In genomic region chr11:120351250-120352092, GRCm38 (mm10) we compare ENCODE assay signal across 8 mouse cellular contexts. TPM values are rescaled to one million over a fixed set of nuclear protein-coding genes. Genes with fewer than 3 reads are reported as not detected.
A peak's percentile ranks its signal among the peaks of the same experiment; 100 is the strongest.
DNase-seq lines count a peak whose midpoint lies in the region; ATAC-seq and TF ChIP-seq lines count a peak whose summit lies in the region.

No protein-coding gene starts in this region.

- H3K27ac ChIP-seq in heart, embryonic 10.5 days, result peak overlapping the region; percentile 100
- H3K27ac ChIP-seq in forebrain, embryonic 11.5 days (ENCODE audit: low read depth, low read length), result peak overlapping the region; percentile 99; the same call in 1 of the 2 replicates
- peak overlapping the region; percentile 99 for H3K27ac ChIP-seq in intestine, postnatal 0 days (ENCODE audit: low read depth, low read length)
- H3K27ac ChIP-seq in midbrain, embryonic 11.5 days (ENCODE audit: low read depth, low read length), result no peak overlapping the region

- peak overlapping the region; percentile 89 for H3K4me2 ChIP-seq in forebrain, embryonic 11.5 days (ENCODE audit: low read depth, low read length, severe bottlenecking)
- H3K4me2 ChIP-seq in intestine, postnatal 0 days (replicated peaks; ENCODE audit: low read depth), result peak overlapping the region; percentile 80; the same call in 1 of the 2 replicates
- H3K4me2 ChIP-seq in midbrain, embryonic 11.5 days, result no peak overlapping the region

- intact Hi-C loops in heart, postnatal 10 days (cut with DNase I), result loop anchor here (2.0 to 5.0 kb wide), 3 partner anchors 17 to 71 kb away; no protein-coding TSS in a partner anchor

- no peak for TF ChIP-seq CTCF in intestine, postnatal 0 days (IDR thresholded peaks at IDR 0.05; ENCODE audit: low read depth)

- peak overlapping the region; percentile 100; the same call in 1 of the 2 replicates for H3K9ac ChIP-seq in forebrain, embryonic 11.5 days (ENCODE audit: low read length)
- no peak overlapping the region for H3K9ac ChIP-seq in intestine, postnatal 0 days (ENCODE audit: low read depth, low read length)
- H3K9ac ChIP-seq in midbrain, embryonic 11.5 days (ENCODE audit: low read length), result no peak overlapping the region; the same call in 1 of the 2 replicates

- H3K9me3 ChIP-seq in heart, embryonic 10.5 days, result no peaks in the 10 kb centered on the region
- H3K9me3 ChIP-seq in forebrain, embryonic 11.5 days (ENCODE audit: control insufficient read depth, low read length), result no peaks in the 10 kb centered on the region
- no peaks in the 10 kb centered on the region for H3K9me3 ChIP-seq in intestine, postnatal 0 days (ENCODE audit: control insufficient read depth)
- H3K9me3 ChIP-seq in midbrain, embryonic 11.5 days (ENCODE audit: control insufficient read depth, low read length), result no peaks in the 10 kb centered on the region

- H3K36me3 ChIP-seq in heart, embryonic 10.5 days, result peaks cover 7% of the 10 kb centered on the region
- H3K36me3 ChIP-seq in forebrain, embryonic 11.5 days (ENCODE audit: control insufficient read depth, insufficient read depth, low read length), result no peaks in the 10 kb centered on the region; the same call in 1 of the 2 replicates
- peaks cover 3% of the 10 kb centered on the region; the same call in 1 of the 2 replicates for H3K36me3 ChIP-seq in intestine, postnatal 0 days (ENCODE audit: control insufficient read depth, insufficient read depth)
- H3K36me3 ChIP-seq in midbrain, embryonic 11.5 days (ENCODE audit: control insufficient read depth, insufficient read depth, low read length), result peaks cover 3% of the 10 kb centered on the region; the same call in 1 of the 2 replicates

- H3K4me1 ChIP-seq in heart, embryonic 10.5 days, result peaks cover 64% of the 10 kb centered on the region
- peaks cover 13% of the 10 kb centered on the region for H3K4me1 ChIP-seq in forebrain, embryonic 11.5 days (replicated peaks; ENCODE audit: control insufficient read depth, insufficient read depth, low read length)
- no peaks in the 10 kb centered on the region; the same call in 1 of the 2 replicates for H3K4me1 ChIP-seq in intestine, postnatal 0 days (replicated peaks; ENCODE audit: control insufficient read depth, insufficient read depth, low read length)
- H3K4me1 ChIP-seq in midbrain, embryonic 11.5 days (ENCODE audit: control insufficient read depth, insufficient read depth, low read length), result peaks cover 19% of the 10 kb centered on the region

- peak; percentile 74 for DNase-seq in heart, embryonic 10.5 days (ENCODE audit: low spot score)
- no peak for DNase-seq in heart, postnatal 10 days
- peak; percentile 33 for DNase-seq in ES-CJ7 (ENCODE audit: low read depth, low spot score)
- DNase-seq in forebrain, embryonic 11.5 days (ENCODE audit: low spot score), result peak; percentile 50
- peak; percentile 85 for DNase-seq in midbrain, embryonic 11.5 days (ENCODE audit: low spot score, missing footprints)
- no peak for DNase-seq in spleen, adult 18-20 months

- peak overlapping the region; percentile 95 for H3K4me3 ChIP-seq in heart, embryonic 10.5 days
- no peak overlapping the region for H3K4me3 ChIP-seq in forebrain, embryonic 11.5 days (ENCODE audit: low read depth, low read length)
- H3K4me3 ChIP-seq in intestine, postnatal 0 days (ENCODE audit: low read depth, low read length), result no peak overlapping the region
- H3K4me3 ChIP-seq in midbrain, embryonic 11.5 days (ENCODE audit: low read depth, low read length), result no peak overlapping the region

- H3K27me3 ChIP-seq in heart, embryonic 10.5 days (ENCODE audit: insufficient read depth, poor library complexity, severe bottlenecking), result no peaks in the 10 kb centered on the region
- H3K27me3 ChIP-seq in forebrain, embryonic 11.5 days (ENCODE audit: control insufficient read depth, insufficient read depth, low read length), result no peaks in the 10 kb centered on the region
- no peaks in the 10 kb centered on the region for H3K27me3 ChIP-seq in intestine, postnatal 0 days (replicated peaks; ENCODE audit: control insufficient read depth, insufficient read depth, low read length)
- no peaks in the 10 kb centered on the region; the same call in 1 of the 2 replicates for H3K27me3 ChIP-seq in midbrain, embryonic 11.5 days (ENCODE audit: control insufficient read depth, insufficient read depth, low read length)

- WGBS in heart, embryonic 10.5 days, result 83% methylated on average over 10 of the region's 10 CpGs
- WGBS in forebrain, embryonic 11.5 days, result 88% methylated on average over 10 of the region's 10 CpGs
- 63% methylated on average over 10 of the region's 10 CpGs for WGBS in intestine, postnatal 0 days
- 91% methylated on average over 10 of the region's 10 CpGs for WGBS in midbrain, embryonic 11.5 days

- ATAC-seq in forebrain, embryonic 11.5 days (replicated peaks; ENCODE audit: low FRiP score), result no peak
- no peak for ATAC-seq in intestine, postnatal 0 days
- no peak for ATAC-seq in midbrain, embryonic 11.5 days (ENCODE audit: low FRiP score)
- ATAC-seq in monocyte, adult 5-6 weeks (replicated peaks; ENCODE audit: insufficient number of reproducible peaks, low FRiP score, low TSS enrichment, poor library complexity, severe bottlenecking), result no peak

RNA-seq across cellular contexts. Expression of gene Actg1, which starts 3.1 kb away (rescaled TPM):
- polyA plus RNA-seq in heart, embryonic 10.5 days (2016; fragmentation: Nextera tagmentation; extraction: Ambion mirVana), result 1,513 and 2,033 TPM in 2 replicates
- total RNA-seq in heart, postnatal 10 days (2021), result 100 to 1,000 TPM; 691 to 703 TPM
- 2,808 and 3,088 TPM in 2 replicates for polyA plus RNA-seq in forebrain, embryonic 11.5 days (2014; fragmentation: Nextera tagmentation; extraction: Ambion mirVana)
- polyA plus RNA-seq in intestine, postnatal 0 days (2015; fragmentation: Nextera tagmentation; extraction: Ambion mirVana), result 1,513 and 1,605 TPM in 2 replicates
- polyA plus RNA-seq in midbrain, embryonic 11.5 days (2014; fragmentation: Nextera tagmentation; extraction: Ambion mirVana), result 2,965 and 3,081 TPM in 2 replicates
- 1,753 to 2,142 TPM (median 1,849 TPM) in 3 replicates for total RNA-seq in monocyte, adult 5-6 weeks (2017)

RNA-seq across cellular contexts. Expression of gene Fscn2, which starts 9.9 kb away (rescaled TPM):
- polyA plus RNA-seq in heart, embryonic 10.5 days (2016; fragmentation: Nextera tagmentation; extraction: Ambion mirVana), result 0.25 and 0.49 TPM in 2 replicates
- total RNA-seq in heart, postnatal 10 days (2021), result not detected
- polyA plus RNA-seq in forebrain, embryonic 11.5 days (2014; fragmentation: Nextera tagmentation; extraction: Ambion mirVana), result 1.0 TPM in 1 of 2 replicates, not detected in the other
- 0.14 and 0.16 TPM in 2 replicates for polyA plus RNA-seq in intestine, postnatal 0 days (2015; fragmentation: Nextera tagmentation; extraction: Ambion mirVana)
- polyA plus RNA-seq in midbrain, embryonic 11.5 days (2014; fragmentation: Nextera tagmentation; extraction: Ambion mirVana), result 1.4 TPM in 2 replicates
- total RNA-seq in monocyte, adult 5-6 weeks (2017), result 0.29 to 0.75 TPM in 2 of 3 replicates, not detected in the other

RNA-seq across cellular contexts. Expression of gene Faap100, which starts 27.1 kb away (rescaled TPM):
- 32.5 and 35.9 TPM in 2 replicates for polyA plus RNA-seq in heart, embryonic 10.5 days (2016; fragmentation: Nextera tagmentation; extraction: Ambion mirVana)
- total RNA-seq in heart, postnatal 10 days (2021), result 10 to 100 TPM; 21.3 to 24.3 TPM
- 33.8 and 39.8 TPM in 2 replicates for polyA plus RNA-seq in forebrain, embryonic 11.5 days (2014; fragmentation: Nextera tagmentation; extraction: Ambion mirVana)
- 9.7 and 11.7 TPM in 2 replicates for polyA plus RNA-seq in intestine, postnatal 0 days (2015; fragmentation: Nextera tagmentation; extraction: Ambion mirVana)
- 25.3 and 29.2 TPM in 2 replicates for polyA plus RNA-seq in midbrain, embryonic 11.5 days (2014; fragmentation: Nextera tagmentation; extraction: Ambion mirVana)
- total RNA-seq in monocyte, adult 5-6 weeks (2017), result 5.5 to 16.4 TPM (median 9.4 TPM) in 3 replicates

Comparison
In these comparisons a context has a peak if more than half of its experiments do, and no peak if none do; other contexts are left out.
1. DNase-seq: peak in heart, embryonic 10.5 days (single experiment), ES-CJ7 (single experiment), forebrain, embryonic 11.5 days (single experiment) and midbrain, embryonic 11.5 days (single experiment); none in heart, postnatal 10 days (0 of 2) and spleen, adult 18-20 months (0 of 2).